Mouse (Mus musculus): Measurements from ENCODE around the gene Nme7. TPM values are rescaled to one million over a fixed set of nuclear protein-coding genes. Genes with fewer than 3 reads are reported as not detected.
A peak's percentile ranks its signal among the peaks of the same experiment; 100 is the strongest.

Nme7 gene
- total RNA-seq, 2 experiments from 2014 or later, result 1.4 TPM

- Histone ChIP-seq H3K27ac (no peak overlapping the region), H3K4me3 (no peak overlapping the region)
- no peak for TF ChIP-seq CTCF (IDR thresholded peaks at IDR 0.05)
- no peak for DNase-seq
- intact Hi-C loops (cut with DNase I), result no loop called here
Measured at GRCm38 (mm10) chr1:164427777-164428176, 123.9 kb downstream of the Nme7 start.

GRCm38 (mm10) chr1:164428644-164429043 lies 124.7 kb downstream of the Nme7 start:
- TF ChIP-seq CTCF (IDR thresholded peaks at IDR 0.05), result no peak
- no peak for DNase-seq
- no peak overlapping the region for H3K27ac ChIP-seq
- intact Hi-C loops (cut with DNase I), result no loop called here
- no peak overlapping the region for H3K4me3 ChIP-seq

- no peak for TF ChIP-seq CTCF (IDR thresholded peaks at IDR 0.05)
- intact Hi-C loops (cut with DNase I), result no loop called here
- Histone ChIP-seq H3K4me3 (no peak overlapping the region), H3K27ac (no peak overlapping the region)
- DNase-seq, result no peak
Measured at GRCm38 (mm10) chr1:164432649-164433048, 128.7 kb downstream of the Nme7 start.

- intact Hi-C loops (cut with DNase I), result no loop called here
- no peak for TF ChIP-seq CTCF (IDR thresholded peaks at IDR 0.05)
- Histone ChIP-seq H3K27ac (no peak overlapping the region), H3K4me3 (no peak overlapping the region)
- DNase-seq, result no peak
Measured at GRCm38 (mm10) chr1:164434049-164434448, 130.1 kb downstream of the Nme7 start.

- TF ChIP-seq CTCF (IDR thresholded peaks at IDR 0.05), result no peak
- Histone ChIP-seq H3K27ac (no peak overlapping the region), H3K4me3 (no peak overlapping the region)
- no peak for DNase-seq
- intact Hi-C loops (cut with DNase I), result no loop called here
Measured at GRCm38 (mm10) chr1:164436749-164437148, 132.8 kb downstream of the Nme7 start.

- no peak for DNase-seq
- Histone ChIP-seq H3K27ac (no peak overlapping the region), H3K4me3 (no peak overlapping the region)
- intact Hi-C loops (cut with DNase I), result no loop called here
- no peak for TF ChIP-seq CTCF (IDR thresholded peaks at IDR 0.05)
Measured at GRCm38 (mm10) chr1:164440230-164440629, 136.3 kb downstream of the Nme7 start.

- no peak for DNase-seq
- intact Hi-C loops (cut with DNase I), result no loop called here
- TF ChIP-seq CTCF (IDR thresholded peaks at IDR 0.05), result no peak
- Histone ChIP-seq H3K27ac (no peak overlapping the region), H3K4me3 (no peak overlapping the region)
Measured at GRCm38 (mm10) chr1:164440708-164441407, 136.9 kb downstream of the Nme7 start.

GRCm38 (mm10) chr1:164441408-164441974 lies 137.6 kb downstream of the Nme7 start:
- intact Hi-C loops (cut with DNase I), result no loop called here
- Histone ChIP-seq H3K27ac (no peak overlapping the region), H3K4me3 (no peak overlapping the region)
- no peak for DNase-seq
- no peak for TF ChIP-seq CTCF (IDR thresholded peaks at IDR 0.05)

- H3K4me3 ChIP-seq, result no peak overlapping the region
- peak overlapping the region; percentile 65 for H3K27ac ChIP-seq
- intact Hi-C loops (cut with DNase I), result no loop called here
- TF ChIP-seq CTCF (IDR thresholded peaks at IDR 0.05), result no peak
- DNase-seq, result no peak
Measured at GRCm38 (mm10) chr1:164445620-164446162, 141.8 kb downstream of the Nme7 start.

- intact Hi-C loops (cut with DNase I), result no loop called here
- Histone ChIP-seq H3K27ac (peak overlapping the region; percentile 65; the same call in 1 of the 2 replicates), H3K4me3 (no peak overlapping the region)
- TF ChIP-seq CTCF (IDR thresholded peaks at IDR 0.05), result no peak
- no peak for DNase-seq
Measured at GRCm38 (mm10) chr1:164446535-164446934, 142.6 kb downstream of the Nme7 start.

- Histone ChIP-seq H3K4me3 (no peak overlapping the region), H3K27ac (peak overlapping the region; percentile 56)
- TF ChIP-seq CTCF (IDR thresholded peaks at IDR 0.05), result no peak
- DNase-seq, result no peak
- intact Hi-C loops (cut with DNase I), result no loop called here
Measured at GRCm38 (mm10) chr1:164447521-164447920, 143.6 kb downstream of the Nme7 start.

- Histone ChIP-seq H3K4me3 (no peak overlapping the region), H3K27ac (peak overlapping the region; percentile 63)
- intact Hi-C loops (cut with DNase I), result no loop called here
- TF ChIP-seq CTCF (IDR thresholded peaks at IDR 0.05), result no peak
- DNase-seq, result no peak
Measured at GRCm38 (mm10) chr1:164449626-164450025, 145.7 kb downstream of the Nme7 start.

GRCm38 (mm10) chr1:164450231-164450630 lies 146.3 kb downstream of the Nme7 start:
- no peak for TF ChIP-seq CTCF (IDR thresholded peaks at IDR 0.05)
- no peak for DNase-seq
- H3K27ac ChIP-seq, result peak overlapping the region; percentile 63
- intact Hi-C loops (cut with DNase I), result no loop called here
- H3K4me3 ChIP-seq, result no peak overlapping the region

GRCm38 (mm10) chr1:164450644-164451043 lies 146.7 kb downstream of the Nme7 start:
- H3K27ac ChIP-seq, result peak overlapping the region; percentile 69
- no peak for DNase-seq
- no peak for TF ChIP-seq CTCF (IDR thresholded peaks at IDR 0.05)
- H3K4me3 ChIP-seq, result no peak overlapping the region
- intact Hi-C loops (cut with DNase I), result no loop called here
